Mouse (Mus musculus): ENCODE data around the gene Olfr53.

DNA sequence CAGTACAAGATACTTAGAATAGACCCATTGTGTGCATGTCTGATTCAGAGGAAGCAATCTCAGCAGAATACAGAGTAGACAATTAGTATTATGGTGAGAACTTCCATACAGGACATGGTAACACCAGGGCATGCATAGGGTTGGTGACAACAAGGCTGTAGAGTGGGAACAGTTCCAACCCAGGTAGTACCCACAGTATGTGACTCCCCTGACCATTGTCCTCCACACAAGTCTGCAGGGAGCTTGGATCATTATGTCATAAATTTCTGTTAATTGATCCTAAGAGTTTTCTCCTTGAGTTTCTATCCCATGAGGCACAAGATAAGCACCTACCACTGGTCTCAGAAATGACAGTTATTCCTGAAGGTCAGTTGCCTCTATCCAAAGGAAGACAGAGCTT is 50.7 kb downstream of the Olfr53 start, which contains the start of gene Olfr541:
- TF ChIP-seq CTCF (IDR thresholded peaks at IDR 0.05; ENCODE audit: control insufficient read depth, insufficient read depth, low read length) (no peak), POLR2A (IDR thresholded peaks at IDR 0.05; ENCODE audit: borderline replicate concordance, control insufficient read depth, low read depth, low read length) (no peak)
